Mouse (Mus musculus): Measurements from ENCODE around the gene Ccdc183. TPM values are rescaled to one million over a fixed set of nuclear protein-coding genes. Genes with fewer than 3 reads are reported as not detected.

Ccdc183 gene
- polyA plus RNA-seq (2012; ENCODE audit: insufficient read depth, insufficient read length, missing spikeins) = not detected in 2 replicates

DNA sequence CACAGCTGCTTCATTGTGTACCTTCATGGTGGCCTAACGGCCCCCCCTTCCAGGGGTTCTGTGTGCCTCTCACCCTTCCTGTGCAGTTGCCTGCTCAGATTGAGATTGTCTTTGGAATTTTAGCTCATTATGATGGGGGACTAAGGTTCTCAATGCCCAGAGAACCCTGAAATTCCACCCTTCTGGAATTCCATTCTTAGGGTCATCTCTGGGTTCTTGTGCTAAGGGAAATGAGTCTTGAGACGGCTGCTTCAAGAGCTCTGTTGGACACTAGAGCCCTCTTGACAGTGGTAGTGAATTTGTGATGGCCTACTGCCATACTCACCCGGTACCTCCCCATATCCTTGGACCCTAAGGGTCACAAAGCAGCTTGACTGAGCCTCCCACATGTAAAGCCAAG lies at the start of gene Ccdc183:
TSS of gene Ccdc183 (minus strand) at position 101 of the 400 bp plus-strand sequence.
- Histone ChIP-seq H3K27ac (ENCODE audit: insufficient read depth, low read depth, low read length) (no peak within 1 kb of the TSS), H3K4me1 (ENCODE audit: control insufficient read depth, insufficient read depth, low read length) (peaks cover 11% of the 10 kb centered on the region), H3K4me3 (ENCODE audit: insufficient read depth, low read length) (no peak within 1 kb of the TSS)
- TF ChIP-seq POLR2A (IDR thresholded peaks at IDR 0.05; ENCODE audit: borderline replicate concordance, low read depth, low read length) (no peak), CTCF (IDR thresholded peaks at IDR 0.05; ENCODE audit: low read depth, low read length) (no peak)

DNA sequence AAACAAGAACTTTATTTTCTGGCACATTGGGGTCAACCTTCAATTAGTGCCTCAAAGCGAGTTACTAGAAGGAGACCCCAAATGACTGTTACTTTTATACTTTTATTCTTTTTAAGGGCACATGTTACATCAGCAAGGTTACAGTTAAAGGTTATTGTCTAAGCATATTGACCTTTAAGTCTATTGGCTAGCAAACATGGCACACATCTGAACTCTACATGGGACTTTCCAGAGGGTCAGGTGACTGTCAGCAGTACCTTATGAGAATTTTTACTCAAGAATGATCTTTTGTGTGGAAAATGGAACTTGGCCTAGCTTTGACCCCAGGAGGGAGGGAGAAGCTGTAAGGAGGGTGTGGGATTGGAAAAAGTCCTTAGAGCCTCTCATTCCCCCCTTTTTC lies 49.0 kb upstream of the Ccdc183 start:
- H3K4me1 ChIP-seq (ENCODE audit: control insufficient read depth, insufficient read depth, low read length) = peaks cover 2% of the 10 kb centered on the region; the same call in 1 of the 2 replicates
- TF ChIP-seq POLR2A (IDR thresholded peaks at IDR 0.05; ENCODE audit: borderline replicate concordance, low read depth, low read length) (no peak), CTCF (IDR thresholded peaks at IDR 0.05; ENCODE audit: low read depth, low read length) (no peak)
- H3K4me3 ChIP-seq (ENCODE audit: insufficient read depth, low read length) = no peak overlapping the region
- H3K27ac ChIP-seq (ENCODE audit: insufficient read depth, low read depth, low read length) = no peak overlapping the region

DNA sequence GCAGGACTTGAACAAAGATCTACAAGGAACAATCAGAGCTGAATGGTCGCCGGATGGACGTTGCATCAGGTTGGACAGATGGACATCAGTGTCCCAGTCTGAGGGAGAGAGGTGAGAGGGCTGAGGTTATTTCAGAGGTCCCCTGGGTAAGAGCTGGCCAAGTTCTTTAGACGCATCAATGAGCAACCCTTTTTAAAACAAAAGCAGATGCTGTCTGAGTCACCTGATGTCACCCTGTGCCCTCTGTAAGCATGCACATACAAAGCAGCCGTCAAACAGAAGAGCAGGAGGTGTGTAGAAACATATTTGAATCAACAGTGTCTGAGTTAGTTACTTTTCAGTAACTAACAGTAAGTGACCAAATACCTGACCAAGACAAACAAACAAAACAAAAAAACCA lies 46.6 kb upstream of the Ccdc183 start:
- peaks cover 8% of the 10 kb centered on the region; the same call in 1 of the 2 replicates for H3K4me1 ChIP-seq (ENCODE audit: control insufficient read depth, insufficient read depth, low read length)
- TF ChIP-seq CTCF (IDR thresholded peaks at IDR 0.05; ENCODE audit: low read depth, low read length) (no peak), POLR2A (IDR thresholded peaks at IDR 0.05; ENCODE audit: borderline replicate concordance, low read depth, low read length) (no peak)

DNA sequence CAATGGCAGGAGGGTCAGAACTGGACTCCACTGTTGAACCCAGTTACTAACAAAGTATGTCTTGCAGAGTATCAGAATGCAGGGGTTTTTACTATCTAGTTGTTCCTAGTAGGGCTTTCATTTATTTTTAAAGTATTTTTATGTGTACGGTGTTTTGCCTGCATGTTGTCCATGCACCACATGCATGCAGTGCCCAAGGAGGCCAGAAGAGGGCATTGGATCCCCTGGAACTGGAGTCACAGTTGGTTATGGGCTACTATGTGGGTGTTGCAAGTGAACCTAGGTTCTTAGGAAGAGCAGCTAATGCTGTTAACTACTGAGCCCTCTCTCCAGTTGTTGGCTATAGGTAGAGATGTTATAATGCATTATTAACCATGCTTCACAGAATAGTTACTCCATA lies 46.0 kb upstream of the Ccdc183 start:
- TF ChIP-seq POLR2A (IDR thresholded peaks at IDR 0.05; ENCODE audit: borderline replicate concordance, low read depth, low read length) = no peak
- TF ChIP-seq CTCF (IDR thresholded peaks at IDR 0.05; ENCODE audit: low read depth, low read length) = peak; percentile 49; the same call in 1 of the 2 replicates
- Histone ChIP-seq H3K27ac (ENCODE audit: insufficient read depth, low read depth, low read length) (no peak overlapping the region), H3K4me3 (ENCODE audit: insufficient read depth, low read length) (no peak overlapping the region), H3K4me1 (ENCODE audit: control insufficient read depth, insufficient read depth, low read length) (peaks cover 8% of the 10 kb centered on the region; the same call in 1 of the 2 replicates)

More for the DNA sequence above, 46.6 kb upstream of the Ccdc183 start:
- Histone ChIP-seq H3K4me3 (ENCODE audit: insufficient read depth, low read length) (no peak overlapping the region), H3K27ac (ENCODE audit: insufficient read depth, low read depth, low read length) (no peak overlapping the region)

DNA sequence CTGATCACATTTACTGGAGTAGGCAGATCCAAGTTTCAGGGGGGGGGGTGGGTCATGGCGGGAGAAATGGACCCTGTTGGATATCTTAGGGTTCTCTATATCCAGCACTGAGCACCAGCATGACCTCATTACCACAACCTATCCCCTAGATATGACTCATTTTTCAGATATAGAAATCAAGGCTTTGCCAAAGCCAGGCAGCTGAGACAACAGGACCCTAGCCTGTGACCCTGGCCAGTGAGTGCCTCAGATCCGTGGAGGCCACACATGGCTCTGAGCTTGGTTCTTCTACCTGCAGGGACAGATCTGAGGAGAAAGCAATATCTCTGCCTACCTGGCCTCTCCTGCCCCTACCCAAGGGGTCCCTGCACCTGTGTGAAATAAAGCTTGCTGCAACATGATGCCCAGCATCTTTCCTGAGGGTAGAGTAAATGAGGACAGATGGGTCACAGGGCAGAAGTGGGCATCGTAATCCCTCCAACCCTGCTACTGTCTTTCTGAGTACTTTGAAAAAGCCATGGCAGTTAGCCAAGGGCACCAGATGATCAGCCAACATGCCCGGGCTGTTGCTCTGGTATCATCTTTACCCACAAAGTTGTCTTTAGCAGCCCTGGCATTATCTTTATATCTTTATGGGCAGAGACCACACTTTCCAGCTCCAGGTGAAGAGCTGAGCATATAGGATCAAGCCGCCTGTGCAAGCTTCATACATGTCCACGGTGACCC lies 43.9 kb upstream of the Ccdc183 start:
- H3K27ac ChIP-seq (ENCODE audit: insufficient read depth, low read depth, low read length) = no peak overlapping the region
- peaks cover 8% of the 10 kb centered on the region; the same call in 1 of the 2 replicates for H3K4me1 ChIP-seq (ENCODE audit: control insufficient read depth, insufficient read depth, low read length)
- no peak overlapping the region for H3K4me3 ChIP-seq (ENCODE audit: insufficient read depth, low read length)
- TF ChIP-seq CTCF (IDR thresholded peaks at IDR 0.05; ENCODE audit: low read depth, low read length) (no peak), POLR2A (IDR thresholded peaks at IDR 0.05; ENCODE audit: borderline replicate concordance, low read depth, low read length) (no peak)

DNA sequence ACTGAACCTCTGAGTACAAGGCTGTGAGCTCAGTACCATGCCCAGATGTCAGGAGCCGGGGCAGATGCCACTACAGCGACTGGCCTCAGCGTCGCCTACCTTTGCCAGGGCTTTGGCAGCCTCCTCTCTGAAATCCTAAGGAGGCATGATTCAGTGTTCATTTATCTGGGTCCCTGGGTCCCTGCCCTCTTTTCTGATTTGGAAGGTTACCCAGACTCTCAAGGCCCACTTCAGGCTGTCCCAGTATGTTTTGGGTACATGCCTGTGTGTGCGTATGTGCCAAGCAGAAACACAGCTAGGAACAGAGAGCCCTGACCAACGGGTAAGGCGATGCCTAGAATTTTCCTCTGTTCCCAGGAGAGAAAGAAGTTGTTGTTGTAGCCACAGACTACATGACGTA lies 42.8 kb upstream of the Ccdc183 start:
- Histone ChIP-seq H3K27ac (ENCODE audit: insufficient read depth, low read depth, low read length) (no peak overlapping the region), H3K4me1 (ENCODE audit: control insufficient read depth, insufficient read depth, low read length) (peaks cover 8% of the 10 kb centered on the region; the same call in 1 of the 2 replicates), H3K4me3 (ENCODE audit: insufficient read depth, low read length) (no peak overlapping the region)
- no peak for TF ChIP-seq CTCF (IDR thresholded peaks at IDR 0.05; ENCODE audit: low read depth, low read length)
- TF ChIP-seq POLR2A (IDR thresholded peaks at IDR 0.05; ENCODE audit: borderline replicate concordance, low read depth, low read length) = no peak

DNA sequence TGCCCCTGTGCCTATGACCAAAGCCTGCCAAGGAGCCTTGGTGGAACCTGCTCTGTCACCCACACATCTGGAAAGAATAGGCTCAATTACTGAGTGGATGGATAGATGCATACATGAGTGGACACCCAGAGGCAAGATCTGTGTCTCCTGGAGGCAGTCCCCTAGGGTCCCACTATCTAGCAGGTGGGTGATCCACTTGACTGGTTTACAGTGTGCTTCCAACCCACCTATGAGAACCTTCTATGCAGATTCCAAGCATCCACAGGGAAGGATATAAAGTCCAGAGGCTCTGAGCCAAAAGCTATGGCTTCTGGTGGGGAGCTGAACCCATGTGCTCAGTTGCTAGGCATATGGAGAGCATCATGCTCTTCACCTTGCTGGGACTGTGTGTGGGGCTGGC lies 40.2 kb upstream of the Ccdc183 start, which contains the start of gene Lcn5:
TSS of gene Lcn5 (plus strand) at position 301 of the 400 bp plus-strand sequence.
- no peak for TF ChIP-seq POLR2A (IDR thresholded peaks at IDR 0.05; ENCODE audit: borderline replicate concordance, low read depth, low read length)
- no peak for TF ChIP-seq CTCF (IDR thresholded peaks at IDR 0.05; ENCODE audit: low read depth, low read length)
- Histone ChIP-seq H3K4me3 (ENCODE audit: insufficient read depth, low read length) (no peak within 1 kb of the TSS), H3K27ac (ENCODE audit: insufficient read depth, low read depth, low read length) (no peak within 1 kb of the TSS)

DNA sequence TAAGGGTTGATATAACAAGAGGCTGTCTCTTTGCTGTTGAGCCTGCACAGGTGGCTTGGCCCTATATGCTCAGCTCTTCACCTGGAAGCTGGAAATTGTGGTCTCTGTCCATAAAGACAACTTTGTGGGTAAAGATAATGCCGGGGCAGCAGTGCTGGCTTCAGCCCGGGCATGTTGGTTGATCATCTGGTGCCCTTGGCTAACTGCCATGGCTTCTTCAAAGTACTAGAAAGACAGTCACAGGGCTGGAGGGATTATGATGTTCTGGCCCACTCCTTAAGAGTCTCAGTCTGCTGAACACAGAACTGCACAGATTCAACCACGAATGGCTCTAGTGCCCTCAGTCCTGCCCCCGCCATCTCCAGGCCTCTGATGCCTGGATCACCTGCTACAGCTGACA lies 39.8 kb upstream of the Ccdc183 start:
- Histone ChIP-seq H3K4me1 (ENCODE audit: control insufficient read depth, insufficient read depth, low read length) (peaks cover 8% of the 10 kb centered on the region; the same call in 1 of the 2 replicates), H3K4me3 (ENCODE audit: insufficient read depth, low read length) (no peak overlapping the region)
- TF ChIP-seq CTCF (IDR thresholded peaks at IDR 0.05; ENCODE audit: low read depth, low read length) (no peak), POLR2A (IDR thresholded peaks at IDR 0.05; ENCODE audit: borderline replicate concordance, low read depth, low read length) (no peak)

More for the DNA sequence above, 40.2 kb upstream of the Ccdc183 start, which contains the start of gene Lcn5:
- H3K4me1 ChIP-seq (ENCODE audit: control insufficient read depth, insufficient read depth, low read length) = peaks cover 8% of the 10 kb centered on the region; the same call in 1 of the 2 replicates

DNA sequence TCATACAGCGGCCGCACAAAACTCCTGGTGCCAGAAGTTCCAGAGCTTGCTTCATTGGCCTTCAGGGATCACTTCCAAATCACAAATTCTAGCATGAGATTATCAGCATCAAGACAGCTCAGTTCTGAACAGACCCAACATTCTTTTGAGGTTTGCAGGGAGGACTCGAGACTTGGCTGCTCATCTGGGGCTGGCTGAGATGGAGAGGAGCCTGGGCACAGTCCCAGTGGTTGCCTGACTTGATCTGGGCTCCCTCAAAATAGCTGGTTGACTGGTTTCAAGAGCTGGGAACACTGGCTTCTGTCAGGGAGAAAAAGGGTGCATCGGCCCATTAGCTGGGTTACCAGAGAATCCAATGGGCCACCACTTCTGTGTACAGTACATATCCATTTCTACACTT lies 39.2 kb upstream of the Ccdc183 start:
- Histone ChIP-seq H3K4me3 (ENCODE audit: insufficient read depth, low read length) (no peak overlapping the region), H3K4me1 (ENCODE audit: control insufficient read depth, insufficient read depth, low read length) (peaks cover 8% of the 10 kb centered on the region; the same call in 1 of the 2 replicates)
- TF ChIP-seq POLR2A (IDR thresholded peaks at IDR 0.05; ENCODE audit: borderline replicate concordance, low read depth, low read length) = no peak
- TF ChIP-seq CTCF (IDR thresholded peaks at IDR 0.05; ENCODE audit: low read depth, low read length) = no peak

More for the DNA sequence above, 39.8 kb upstream of the Ccdc183 start:
- H3K27ac ChIP-seq (ENCODE audit: insufficient read depth, low read depth, low read length) = no peak overlapping the region

DNA sequence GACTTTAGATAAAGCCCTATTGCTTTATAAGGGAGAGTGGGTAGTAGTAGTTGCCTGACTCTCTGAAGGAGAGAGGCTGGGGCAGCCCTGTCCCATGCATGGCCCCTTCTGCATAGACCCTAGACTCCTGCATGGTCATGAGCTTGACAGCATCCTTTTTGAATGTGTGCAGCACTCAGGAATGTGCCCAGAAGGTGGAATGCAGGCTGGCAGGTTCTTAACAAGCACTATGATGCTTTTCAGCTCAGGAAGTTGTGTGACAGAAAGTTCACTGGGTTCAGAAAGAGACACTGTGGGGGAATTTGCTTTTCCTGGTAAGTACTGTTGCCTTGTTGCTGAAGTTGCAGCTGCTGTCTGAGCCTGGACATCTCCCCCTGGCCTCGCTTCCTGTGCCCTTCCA lies 37.0 kb upstream of the Ccdc183 start:
- no peaks in the 10 kb centered on the region for H3K4me1 ChIP-seq (ENCODE audit: control insufficient read depth, insufficient read depth, low read length)
- TF ChIP-seq CTCF (IDR thresholded peaks at IDR 0.05; ENCODE audit: low read depth, low read length) (no peak), POLR2A (IDR thresholded peaks at IDR 0.05; ENCODE audit: borderline replicate concordance, low read depth, low read length) (no peak)
- H3K27ac ChIP-seq (ENCODE audit: insufficient read depth, low read depth, low read length) = no peak overlapping the region
- no peak overlapping the region for H3K4me3 ChIP-seq (ENCODE audit: insufficient read depth, low read length)

More for the DNA sequence above, 39.2 kb upstream of the Ccdc183 start:
- H3K27ac ChIP-seq (ENCODE audit: insufficient read depth, low read depth, low read length) = no peak overlapping the region

Data from bone marrow macrophage, adult 2 months (primary cell).